Mouse (Mus musculus) intestine, embryonic 14.5 days (tissue): ENCODE measurements around the gene Anapc1. TPM values are rescaled to one million over a fixed set of nuclear protein-coding genes. Genes with fewer than 3 reads are reported as not detected.

Source experiments
- ATAC-seq: fragments of 200-750 bp; cut with Nextera tagmentation; replicated peaks from 2 replicates; pipeline ENCODE4 v1.8.0; 2017; ENCODE audit warnings: low read depth, moderate number of reproducible peaks, moderate TSS enrichment, moderate library complexity; ENCODE audit not compliant: low FRiP score, low TSS enrichment
- DNase-seq: peaks from one replicate; pipeline ENCODE4 v3.0.0-alpha.2; 2018; ENCODE audit warnings: low spot score
- H3K27ac ChIP-seq: fragments of 300-500 bp; sonication (generic); 2 replicates; pipeline ENCODE4 v1.5.1; 2014; ENCODE audit warnings: low read depth, mild to moderate bottlenecking, control low read depth
- H3K27me3 ChIP-seq: fragments of 300-500 bp; sonication (generic); replicated peaks from 2 replicates; pipeline ENCODE4 v1.6.1; 2014; ENCODE audit warnings: low read length, control low read depth; ENCODE audit not compliant: control insufficient read depth, insufficient read depth
- H3K36me3 ChIP-seq: fragments of 300-500 bp; sonication (generic); 2 replicates; pipeline ENCODE4 v1.6.1; 2014; ENCODE audit warnings: low read length, control low read depth; ENCODE audit not compliant: control insufficient read depth, insufficient read depth
- H3K4me1 ChIP-seq: fragments of 300-500 bp; sonication (generic); replicated peaks from 2 replicates; pipeline ENCODE4 v1.6.1; 2014; ENCODE audit warnings: low read length, control low read depth, mixed read lengths; ENCODE audit not compliant: control insufficient read depth, insufficient read depth
- H3K4me2 ChIP-seq: fragments of 300-500 bp; sonication (generic); 2 replicates; pipeline ENCODE4 v1.6.1; 2014; ENCODE audit warnings: low read length
- H3K4me3 ChIP-seq: fragments of 300-500 bp; sonication (generic); 2 replicates; pipeline ENCODE4 v1.5.1; 2014; ENCODE audit warnings: low read depth, low read length, control low read depth, mixed read lengths
- H3K9ac ChIP-seq: fragments of 300-500 bp; sonication (generic); 2 replicates; pipeline ENCODE4 v1.6.1; 2014; ENCODE audit warnings: mild to moderate bottlenecking, low read length
- H3K9me3 ChIP-seq: fragments of 300-500 bp; sonication (generic); 2 replicates; pipeline ENCODE4 v1.6.1; 2016; ENCODE audit warnings: low read length, control low read depth; ENCODE audit not compliant: control insufficient read depth
- WGBS: fragments of 180-500 bp; shearing (Covaris S2); extraction: QIAGEN DNeasy Blood & Tissue Kit; methylation state at CpG from one replicate; pipeline ENCODE4 v1.1.7; 2014; 5-methylcytosine and 5-hydroxymethylcytosine counted together
- polyA plus RNA-seq: library from polyadenylated mRNA; unstranded; fragments of >200 nt; fragmentation: Nextera tagmentation; extraction: Ambion mirVana; gene quantifications from 2 replicates; pipeline ENCODE4 v1.2.1, GENCODE M21; 2014

The Anapc1 gene
- polyA plus RNA-seq, 1 experiment from 2014 or later, result 80.4 TPM

- no peak overlapping the region for H3K4me2 ChIP-seq
- H3K4me1 ChIP-seq, result peaks cover 2% of the 10 kb centered on the region
- no peaks in the 10 kb centered on the region for H3K9me3 ChIP-seq
- no peak for ATAC-seq
- H3K27me3 ChIP-seq, result no peaks in the 10 kb centered on the region
- no peaks in the 10 kb centered on the region for H3K36me3 ChIP-seq
- no peak overlapping the region for H3K9ac ChIP-seq
- WGBS, result 77% methylated on average over 10 of the region's 10 CpGs
- no peak overlapping the region for H3K4me3 ChIP-seq
- no peak overlapping the region for H3K27ac ChIP-seq
- no peak for DNase-seq
Observed at GRCm38 (mm10) chr2:128692771-128693170, 5.6 kb upstream of the Anapc1 start.

- no peak for DNase-seq
- Histone ChIP-seq H3K4me2 (no peak overlapping the region), H3K9me3 (no peaks in the 10 kb centered on the region), H3K36me3 (no peaks in the 10 kb centered on the region), H3K4me3 (no peak overlapping the region), H3K9ac (no peak overlapping the region), H3K4me1 (no peaks in the 10 kb centered on the region), H3K27me3 (no peaks in the 10 kb centered on the region), H3K27ac (no peak overlapping the region)
- WGBS, result 75% methylated on average over 14 of the region's 14 CpGs
- ATAC-seq, result no peak
Observed at GRCm38 (mm10) chr2:128692336-128692735, 5.1 kb upstream of the Anapc1 start.

- Histone ChIP-seq H3K27ac (peak overlapping the region; percentile 91), H3K27me3 (no peaks in the 10 kb centered on the region), H3K4me3 (peak overlapping the region; percentile 96), H3K4me2 (peak overlapping the region; percentile 52), H3K9ac (peak overlapping the region; percentile 97), H3K36me3 (peaks cover 27% of the 10 kb centered on the region), H3K4me1 (peaks cover 8% of the 10 kb centered on the region), H3K9me3 (no peaks in the 10 kb centered on the region)
- ATAC-seq (peak; percentile 82), DNase-seq (peak; percentile 57)
- 47% methylated on average over 10 of the region's 10 CpGs for WGBS
Observed at GRCm38 (mm10) chr2:128687558-128688120, 448 bp upstream of the Anapc1 start.

- peaks cover 93% of the 10 kb centered on the region for H3K36me3 ChIP-seq
- 34% methylated on average over 4 of the region's 4 CpGs for WGBS
- H3K4me3 ChIP-seq, result no peak overlapping the region
- H3K9me3 ChIP-seq, result no peaks in the 10 kb centered on the region
- H3K27ac ChIP-seq, result no peak overlapping the region
- H3K4me1 ChIP-seq, result peaks cover 1% of the 10 kb centered on the region; the same call in 1 of the 2 replicates
- H3K4me2 ChIP-seq, result no peak overlapping the region
- H3K9ac ChIP-seq, result no peak overlapping the region
- ATAC-seq, result no peak
- no peaks in the 10 kb centered on the region for H3K27me3 ChIP-seq
- DNase-seq, result no peak
Observed at GRCm38 (mm10) chr2:128680661-128681060, 6.5 kb downstream of the Anapc1 start.

- DNase-seq, result no peak
- Histone ChIP-seq H3K4me2 (no peak overlapping the region), H3K27me3 (no peaks in the 10 kb centered on the region), H3K36me3 (peaks cover 99% of the 10 kb centered on the region), H3K27ac (no peak overlapping the region), H3K9ac (no peak overlapping the region), H3K4me1 (no peaks in the 10 kb centered on the region), H3K4me3 (no peak overlapping the region), H3K9me3 (no peaks in the 10 kb centered on the region)
- WGBS, result 91% methylated on average over 1 of the region's 1 CpGs
- ATAC-seq, result no peak
Observed at GRCm38 (mm10) chr2:128620578-128620977, 66.6 kb downstream of the Anapc1 start.

GRCm38 (mm10) chr2:128615366-128615765 is 71.8 kb downstream of the Anapc1 start:
- WGBS, result 93% methylated on average over 4 of the region's 4 CpGs
- ATAC-seq (no peak), DNase-seq (peak; percentile 48)
- Histone ChIP-seq H3K27me3 (no peaks in the 10 kb centered on the region), H3K9me3 (no peaks in the 10 kb centered on the region), H3K9ac (no peak overlapping the region), H3K36me3 (peaks cover 96% of the 10 kb centered on the region), H3K4me2 (no peak overlapping the region), H3K27ac (no peak overlapping the region), H3K4me3 (no peak overlapping the region), H3K4me1 (no peaks in the 10 kb centered on the region)

GRCm38 (mm10) chr2:128613365-128613764 is 73.8 kb downstream of the Anapc1 start:
- no peaks in the 10 kb centered on the region for H3K27me3 ChIP-seq
- 72% methylated on average over 5 of the region's 5 CpGs for WGBS
- H3K27ac ChIP-seq, result no peak overlapping the region
- no peak overlapping the region for H3K4me2 ChIP-seq
- no peaks in the 10 kb centered on the region for H3K9me3 ChIP-seq
- no peak overlapping the region for H3K9ac ChIP-seq
- no peak overlapping the region for H3K4me3 ChIP-seq
- H3K36me3 ChIP-seq, result peaks cover 82% of the 10 kb centered on the region
- ATAC-seq (no peak), DNase-seq (peak; percentile 32)
- no peaks in the 10 kb centered on the region for H3K4me1 ChIP-seq

GRCm38 (mm10) chr2:128612275-128612674 is 74.9 kb downstream of the Anapc1 start:
- 92% methylated on average over 7 of the region's 7 CpGs for WGBS
- H3K9me3 ChIP-seq, result no peaks in the 10 kb centered on the region
- H3K27ac ChIP-seq, result no peak overlapping the region
- no peak overlapping the region for H3K4me2 ChIP-seq
- no peaks in the 10 kb centered on the region for H3K27me3 ChIP-seq
- peaks cover 71% of the 10 kb centered on the region for H3K36me3 ChIP-seq
- peak; percentile 27 for DNase-seq
- no peaks in the 10 kb centered on the region for H3K4me1 ChIP-seq
- no peak overlapping the region for H3K4me3 ChIP-seq
- no peak for ATAC-seq
- H3K9ac ChIP-seq, result no peak overlapping the region

- Histone ChIP-seq H3K27ac (no peak overlapping the region), H3K9me3 (no peaks in the 10 kb centered on the region), H3K9ac (no peak overlapping the region), H3K4me3 (no peak overlapping the region), H3K36me3 (peaks cover 60% of the 10 kb centered on the region), H3K4me2 (no peak overlapping the region), H3K4me1 (no peaks in the 10 kb centered on the region), H3K27me3 (no peaks in the 10 kb centered on the region)
- 94% methylated on average over 8 of the region's 8 CpGs for WGBS
- DNase-seq (peak; percentile 27), ATAC-seq (no peak)
Observed at GRCm38 (mm10) chr2:128611178-128611577, 76.0 kb downstream of the Anapc1 start.
